Mouse (Mus musculus): Measurements from ENCODE around the gene Cdr2.
A peak's percentile ranks its signal among the peaks of the same experiment; 100 is the strongest.
"Not testable (repeated sequence)": the region's sequence is repeated elsewhere in the genome, so short reads cannot be mapped to it uniquely, and the experiment has no call there.

The Cdr2 gene

GRCm38 (mm10) chr7:120982200-120982841, at the start of gene Cdr2, which contains the start of gene Mfsd13b:
Gene Cdr2, minus strand, starts transcription at chr7:120982312.
Gene Mfsd13b, plus strand, starts transcription at chr7:120982509.
- peak; percentile 97 for DNase-seq (ENCODE audit: low read depth, low spot score)

- not testable (repeated sequence) for DNase-seq (ENCODE audit: low read depth, low spot score)
These were observed 47.8 kb upstream of the Cdr2 start for GRCm38 (mm10) chr7:121029947-121030346.

GRCm38 (mm10) chr7:121026300-121026699, 44.2 kb upstream of the Cdr2 start:
- no peak for DNase-seq (ENCODE audit: low read depth, low spot score)

- no peak for DNase-seq (ENCODE audit: low read depth, low spot score)
These were observed 43.3 kb upstream of the Cdr2 start for GRCm38 (mm10) chr7:121025221-121026008.

DNA sequence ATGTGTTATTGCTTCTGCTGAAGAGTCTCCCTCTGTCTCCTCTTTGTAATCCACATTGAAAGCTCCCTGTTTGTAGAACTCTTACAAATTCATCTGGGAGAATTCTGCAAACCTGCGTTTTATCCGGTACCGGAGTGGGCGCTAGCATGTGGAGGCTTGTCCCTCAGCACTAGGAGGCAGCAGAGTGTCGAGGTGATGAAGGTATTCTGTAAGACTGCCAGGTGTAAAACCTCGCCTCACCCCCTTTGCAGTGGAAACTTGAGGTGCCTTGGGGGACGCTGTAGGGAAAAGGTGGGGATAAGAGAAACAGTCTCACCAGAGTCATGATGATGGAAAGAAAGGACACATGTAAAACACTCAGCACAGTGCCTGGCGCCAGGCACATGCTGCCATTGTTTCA, 38.2 kb upstream of the Cdr2 start:
- peak; percentile 41 for DNase-seq (ENCODE audit: low read depth, low spot score)

DNA sequence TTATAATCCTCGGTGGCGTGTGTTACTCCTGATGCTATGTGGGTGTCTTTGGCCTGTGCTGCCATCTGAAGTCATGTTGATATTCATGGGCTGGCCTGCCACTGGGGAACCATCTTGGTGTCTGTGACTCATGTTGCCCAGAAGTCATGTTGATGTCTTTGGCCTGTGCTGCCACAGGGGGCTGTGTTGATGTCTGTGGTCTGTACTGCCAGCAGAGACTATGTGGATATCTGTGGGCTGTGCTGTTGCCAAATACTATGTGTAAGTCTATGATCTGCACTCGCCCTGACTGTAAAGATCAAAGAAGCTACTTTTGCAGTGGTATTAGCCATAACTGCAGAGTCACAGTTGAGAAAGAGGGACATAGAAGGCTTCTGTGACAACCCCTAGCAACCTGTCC, 36.7 kb upstream of the Cdr2 start:
- DNase-seq (ENCODE audit: low read depth, low spot score), result no peak

GRCm38 (mm10) chr7:121014486-121014885, 32.4 kb upstream of the Cdr2 start:
- DNase-seq (ENCODE audit: low read depth, low spot score), result no peak

- no peak for DNase-seq (ENCODE audit: low read depth, low spot score)
These were observed 29.9 kb upstream of the Cdr2 start for GRCm38 (mm10) chr7:121011794-121012689.

DNA sequence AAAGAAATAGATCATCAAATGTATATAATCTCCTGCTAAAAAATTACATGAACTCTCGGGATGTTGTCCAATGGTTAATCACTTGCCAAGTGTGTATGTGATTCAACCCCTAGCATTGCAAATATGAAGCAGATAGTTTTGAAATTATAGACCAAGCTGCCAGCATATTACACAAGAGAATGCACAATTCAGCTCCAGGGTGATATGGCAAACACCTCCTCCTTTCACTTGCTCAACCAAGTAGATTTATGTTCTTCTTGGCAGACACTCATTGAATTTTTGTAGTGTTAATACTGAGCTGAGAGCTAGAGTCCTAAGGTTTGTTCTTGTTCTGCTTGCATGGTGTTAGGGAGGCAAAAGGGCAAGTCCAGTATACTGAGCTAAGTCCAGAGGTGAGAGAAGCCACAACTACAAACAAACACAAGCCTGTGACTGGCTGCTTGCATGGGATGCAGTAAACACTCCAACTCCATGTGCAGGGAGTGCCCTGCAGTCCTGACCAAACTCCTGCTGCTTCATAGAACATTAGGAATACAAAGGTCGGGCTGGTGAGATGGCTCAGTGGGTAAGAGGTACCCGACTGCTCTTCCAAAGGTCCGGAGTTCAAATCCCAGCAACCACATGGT, 21.8 kb upstream of the Cdr2 start:
- no peak for DNase-seq (ENCODE audit: low read depth, low spot score)

- DNase-seq (ENCODE audit: low read depth, low spot score), result no peak
These were observed 20.4 kb upstream of the Cdr2 start for GRCm38 (mm10) chr7:121002407-121002928.

DNA sequence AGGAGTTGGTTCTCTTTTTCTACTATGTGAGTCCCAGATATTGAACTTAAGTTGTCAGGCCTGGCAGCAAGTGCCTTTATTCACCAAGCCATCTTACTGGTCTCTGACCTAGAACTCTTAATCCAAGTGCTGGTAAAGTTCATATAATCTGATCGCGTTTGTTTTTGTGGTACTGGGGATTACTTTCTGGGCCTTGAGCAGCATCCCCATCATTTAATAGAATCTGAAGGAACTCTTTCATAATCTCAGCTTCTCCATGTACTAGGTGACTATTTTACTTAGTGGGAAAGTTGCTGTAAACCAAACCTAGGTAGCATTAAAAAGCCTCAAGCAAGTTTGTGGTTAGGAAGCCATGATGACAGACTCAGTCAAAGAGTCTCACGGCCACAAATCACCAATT, 19.8 kb upstream of the Cdr2 start:
- no peak for DNase-seq (ENCODE audit: low read depth, low spot score)

DNA sequence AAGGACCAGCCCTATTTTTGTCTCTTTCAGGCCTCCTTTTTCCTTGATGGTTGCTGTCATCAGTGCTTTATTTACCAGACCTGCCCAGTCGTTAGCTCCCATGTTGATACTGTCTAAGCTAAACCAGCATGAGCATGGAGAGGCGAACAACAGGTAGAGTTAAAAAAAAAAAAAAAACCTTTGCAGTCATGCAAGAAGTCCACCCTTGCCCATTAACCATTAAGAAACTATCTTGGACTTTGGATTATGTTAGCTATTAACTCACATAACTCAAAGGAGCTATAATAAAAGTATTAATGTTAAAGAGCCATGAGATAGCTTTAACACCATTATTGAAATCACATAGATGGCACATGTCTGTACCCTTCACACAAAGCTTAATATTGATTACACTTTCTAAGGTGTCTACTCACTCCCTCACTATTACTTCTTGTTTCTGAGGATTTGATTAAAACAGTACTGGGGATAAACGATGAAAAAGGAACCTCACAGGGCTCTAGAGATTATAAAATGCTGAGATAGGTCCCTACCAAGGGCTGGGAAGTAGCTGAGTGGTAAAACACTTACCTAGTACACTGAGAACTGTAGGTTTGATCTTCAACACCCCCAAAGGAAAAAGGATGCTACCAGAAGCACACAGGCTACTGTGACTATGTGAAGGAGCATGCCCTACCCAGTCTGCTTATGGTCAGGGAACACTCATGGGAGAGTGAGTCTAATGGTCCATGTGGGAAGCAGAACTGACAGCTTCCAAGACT, 18.1 kb upstream of the Cdr2 start:
- no peak for DNase-seq (ENCODE audit: low read depth, low spot score)

- no peak for DNase-seq (ENCODE audit: low read depth, low spot score)
These were observed 17.0 kb upstream of the Cdr2 start for GRCm38 (mm10) chr7:120999021-120999530.

DNA sequence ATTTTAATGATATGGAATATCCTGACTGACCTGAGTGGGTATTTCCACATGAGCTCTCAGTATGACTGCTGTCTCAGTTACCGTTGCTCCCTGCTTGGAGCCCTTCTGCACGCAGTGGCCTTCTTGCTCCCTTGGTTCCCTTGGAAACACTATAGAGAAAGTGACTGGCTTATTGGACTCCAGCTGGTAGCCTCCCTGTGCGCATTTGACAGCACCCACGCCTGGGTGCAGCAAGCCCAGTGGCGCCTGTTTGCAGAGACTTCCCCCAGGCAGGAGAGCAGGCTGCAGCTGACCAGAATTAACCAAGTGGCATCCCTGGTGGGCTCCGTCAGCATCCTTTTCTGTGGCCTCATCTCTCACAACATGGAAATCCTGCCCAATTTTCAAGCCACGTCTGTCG, 9.1 kb upstream of the Cdr2 start:
- DNase-seq (ENCODE audit: low read depth, low spot score), result no peak

- no peak for DNase-seq (ENCODE audit: low read depth, low spot score)
These were observed 856 bp upstream of the Cdr2 start for GRCm38 (mm10) chr7:120982968-120983367.

DNA sequence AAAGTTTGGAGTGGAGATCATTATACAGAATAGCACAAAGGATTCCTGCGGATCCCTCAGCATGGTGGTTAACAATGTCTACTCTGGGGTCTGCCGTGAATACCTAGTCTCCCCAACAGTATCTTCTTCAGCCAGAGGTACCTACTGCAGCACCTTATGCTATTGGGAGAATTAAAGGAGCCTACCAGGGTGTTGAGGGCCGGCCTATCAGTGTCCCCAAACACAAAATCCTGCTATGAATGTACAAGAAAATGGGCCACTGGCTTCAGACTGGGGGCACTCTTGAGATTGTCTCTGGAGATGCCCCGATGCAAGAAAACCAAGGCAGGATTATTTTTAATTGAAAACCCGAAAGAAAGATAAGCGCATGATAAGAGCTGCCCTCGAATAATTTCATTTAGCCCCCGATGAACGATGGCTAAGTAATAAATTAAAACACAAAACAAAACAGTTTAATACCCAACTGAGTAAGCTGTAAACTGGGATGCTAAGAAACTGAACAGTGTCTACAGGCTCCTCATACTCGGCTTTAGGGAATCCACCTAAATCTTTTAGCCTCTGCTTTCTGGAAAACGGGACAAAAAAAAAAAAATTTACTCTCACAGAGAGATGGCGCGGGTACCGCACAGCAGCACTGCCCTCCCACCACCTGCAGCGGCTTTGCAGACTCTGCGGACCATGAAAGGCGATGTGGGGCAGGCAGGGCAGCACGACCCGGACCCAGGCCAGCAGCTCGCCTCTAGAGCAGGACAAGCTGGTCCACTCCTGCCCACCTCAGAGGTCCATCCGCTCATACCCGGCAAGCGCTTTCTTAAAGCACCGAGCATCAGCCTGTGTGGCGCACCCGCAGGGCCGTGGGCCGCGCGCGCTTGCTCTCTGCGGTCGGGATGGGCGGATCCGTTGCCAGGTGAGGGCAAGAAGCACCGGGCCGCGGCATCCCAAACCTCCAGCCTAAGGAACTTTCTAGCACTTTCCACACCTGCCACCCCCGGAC, 884 bp downstream of the Cdr2 start:
- DNase-seq (ENCODE audit: low read depth, low spot score), result peak; percentile 58

- no peak for DNase-seq (ENCODE audit: low read depth, low spot score)
These were observed 2.1 kb downstream of the Cdr2 start for GRCm38 (mm10) chr7:120980041-120980440.

DNA sequence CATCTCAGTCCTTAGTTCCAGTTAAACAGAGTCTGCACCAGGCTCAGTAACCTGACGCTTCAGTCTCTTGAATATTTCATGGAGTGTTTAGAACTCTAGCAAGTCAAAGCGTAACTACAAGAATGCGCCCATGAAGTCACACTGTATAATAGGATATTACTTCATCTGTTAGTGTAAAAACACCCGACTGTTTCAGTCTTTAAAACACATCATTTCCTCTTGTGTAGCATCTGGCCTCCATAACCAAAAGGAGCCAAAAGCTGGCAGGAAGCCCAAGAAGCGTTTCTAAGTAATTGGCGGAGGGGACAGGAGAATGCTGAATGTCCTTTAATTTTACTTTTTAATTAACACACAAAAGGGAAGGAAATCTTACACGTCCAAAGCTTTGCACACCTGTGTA, 5.0 kb downstream of the Cdr2 start:
- no peak for DNase-seq (ENCODE audit: low read depth, low spot score)

DNA sequence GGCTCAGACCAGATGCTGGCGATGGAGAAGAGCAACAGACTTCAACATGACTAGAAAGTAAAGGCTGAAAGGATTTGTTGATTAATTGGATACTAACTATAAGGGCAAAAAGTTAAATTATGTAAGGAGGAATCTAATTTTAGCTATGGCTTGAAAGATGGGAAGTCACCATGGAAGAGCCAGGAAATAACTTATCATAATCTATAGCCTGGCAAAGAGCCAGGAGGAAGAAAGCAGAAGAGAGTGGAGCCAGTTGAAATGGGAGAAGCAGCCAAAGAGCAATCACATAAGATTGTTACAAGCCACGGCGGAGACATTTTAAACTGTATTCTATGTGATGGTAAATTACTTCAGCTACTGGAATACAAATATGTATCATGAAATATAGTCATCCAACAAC, 8.1 kb downstream of the Cdr2 start:
- no peak for DNase-seq (ENCODE audit: low read depth, low spot score)
